Mouse (Mus musculus): ENCODE data around the gene Osbpl6. TPM values are rescaled to one million over a fixed set of nuclear protein-coding genes. Genes with fewer than 3 reads are reported as not detected.

The Osbpl6 gene
- polyA plus RNA-seq, 1 experiment: not detected

- TF ChIP-seq GATA1 (IDR thresholded peaks at IDR 0.05; ENCODE audit: low read length): no peak
These were observed 105.8 kb downstream of the Osbpl6 start for GRCm38 (mm10) chr2:76512133-76512532.

- TF ChIP-seq GATA1 (IDR thresholded peaks at IDR 0.05; ENCODE audit: low read length): no peak
These were observed 106.6 kb downstream of the Osbpl6 start for GRCm38 (mm10) chr2:76512888-76513287.

- TF ChIP-seq GATA1 (IDR thresholded peaks at IDR 0.05; ENCODE audit: low read length): no peak
These were observed 107.0 kb downstream of the Osbpl6 start for GRCm38 (mm10) chr2:76513296-76513695.

- no peak for TF ChIP-seq GATA1 (IDR thresholded peaks at IDR 0.05; ENCODE audit: low read length)
These were observed 111.2 kb downstream of the Osbpl6 start for GRCm38 (mm10) chr2:76517471-76517870.

GRCm38 (mm10) chr2:76518407-76519063 lies 112.2 kb downstream of the Osbpl6 start:
- no peak for TF ChIP-seq GATA1 (IDR thresholded peaks at IDR 0.05; ENCODE audit: low read length)

GRCm38 (mm10) chr2:76521585-76521984 lies 115.3 kb downstream of the Osbpl6 start:
- TF ChIP-seq GATA1 (IDR thresholded peaks at IDR 0.05; ENCODE audit: low read length): no peak

GRCm38 (mm10) chr2:76524451-76524850 lies 118.1 kb downstream of the Osbpl6 start:
- no peak for TF ChIP-seq GATA1 (IDR thresholded peaks at IDR 0.05; ENCODE audit: low read length)

GRCm38 (mm10) chr2:76525645-76526044 lies 119.3 kb downstream of the Osbpl6 start:
- TF ChIP-seq GATA1 (IDR thresholded peaks at IDR 0.05; ENCODE audit: low read length): no peak

GRCm38 (mm10) chr2:76532490-76533126 lies 126.3 kb downstream of the Osbpl6 start:
- TF ChIP-seq GATA1 (IDR thresholded peaks at IDR 0.05; ENCODE audit: low read length): no peak

GRCm38 (mm10) chr2:76534932-76535331 lies 128.6 kb downstream of the Osbpl6 start:
- TF ChIP-seq GATA1 (IDR thresholded peaks at IDR 0.05; ENCODE audit: low read length): no peak

- no peak for TF ChIP-seq GATA1 (IDR thresholded peaks at IDR 0.05; ENCODE audit: low read length)
These were observed 135.6 kb downstream of the Osbpl6 start for GRCm38 (mm10) chr2:76541900-76542299.

- TF ChIP-seq GATA1 (IDR thresholded peaks at IDR 0.05; ENCODE audit: low read length): no peak
These were observed 136.6 kb downstream of the Osbpl6 start for GRCm38 (mm10) chr2:76542921-76543320.

- no peak for TF ChIP-seq GATA1 (IDR thresholded peaks at IDR 0.05; ENCODE audit: low read length)
These were observed 139.2 kb downstream of the Osbpl6 start for GRCm38 (mm10) chr2:76545539-76545938.

GRCm38 (mm10) chr2:76548171-76548570 lies 141.9 kb downstream of the Osbpl6 start:
- TF ChIP-seq GATA1 (IDR thresholded peaks at IDR 0.05; ENCODE audit: low read length): no peak

- TF ChIP-seq GATA1 (IDR thresholded peaks at IDR 0.05; ENCODE audit: low read length): no peak
These were observed 142.5 kb downstream of the Osbpl6 start for GRCm38 (mm10) chr2:76548836-76549235.

- no peak for TF ChIP-seq GATA1 (IDR thresholded peaks at IDR 0.05; ENCODE audit: low read length)
These were observed 143.0 kb downstream of the Osbpl6 start for GRCm38 (mm10) chr2:76549316-76549715.
